Mouse (Mus musculus): ENCODE results near the gene Asap3.

Gene Asap3

DNA sequence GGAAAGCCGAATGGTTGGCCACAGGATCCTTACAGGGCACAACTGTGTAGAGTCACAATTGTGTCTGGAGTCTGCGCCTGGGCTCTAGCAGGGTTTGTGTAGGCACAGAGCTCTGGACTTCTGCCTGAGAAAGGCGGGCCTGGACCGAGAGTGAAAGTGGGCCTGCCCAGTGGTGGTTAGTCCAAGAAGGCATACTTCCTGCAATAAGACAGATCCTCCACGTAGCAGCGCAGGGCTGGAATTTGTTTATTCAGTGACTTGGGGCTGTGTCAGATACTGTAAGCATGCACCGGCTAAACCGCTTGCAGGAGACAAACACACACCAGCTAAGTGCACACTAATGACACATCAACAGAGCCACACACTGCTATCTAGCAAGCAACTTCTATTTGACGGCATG lies 43.6 kb downstream of the Asap3 start:
- no peak for DNase-seq (ENCODE audit: low read depth, low spot score)

DNA sequence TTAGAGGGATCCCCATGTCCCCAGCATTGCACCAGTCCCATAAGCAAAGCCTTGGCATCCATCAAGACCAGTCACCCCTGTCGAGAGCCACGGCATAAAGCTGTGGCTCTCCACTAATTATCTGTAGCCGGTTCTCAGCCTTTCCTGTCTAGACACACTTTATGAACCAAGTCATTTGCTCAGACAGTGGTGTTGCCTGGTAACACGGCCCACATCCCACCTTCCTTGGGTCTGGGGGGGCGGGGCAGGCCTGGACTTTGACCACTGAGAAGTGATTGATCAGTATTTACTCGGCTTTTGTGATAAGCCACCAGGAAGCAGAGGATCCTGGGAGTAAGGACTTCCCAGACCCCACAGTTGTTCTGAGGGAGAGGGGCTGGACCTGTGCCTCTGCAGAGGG lies 49.8 kb downstream of the Asap3 start:
- DNase-seq (ENCODE audit: low read depth, low spot score), result no peak

DNA sequence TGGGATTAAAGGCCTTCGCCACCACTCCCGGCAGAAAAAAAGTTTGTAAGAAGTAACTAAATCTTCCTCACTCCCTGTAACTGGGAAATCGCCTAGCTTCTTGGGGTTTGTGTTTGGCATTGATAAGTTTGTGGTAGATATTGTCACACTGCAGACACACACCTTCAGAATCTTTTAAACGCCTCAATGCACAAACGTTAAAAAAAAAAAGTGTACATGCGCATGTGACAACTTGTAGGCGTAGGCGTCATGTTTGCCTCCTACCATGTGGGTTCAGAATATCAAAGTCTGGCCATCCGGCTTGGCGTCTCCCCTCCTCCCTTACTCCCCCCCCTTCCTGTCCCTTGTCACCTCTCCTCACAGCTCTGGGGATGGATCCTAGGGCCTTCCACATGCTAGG lies 50.5 kb downstream of the Asap3 start:
- DNase-seq (ENCODE audit: low read depth, low spot score), result no peak

DNA sequence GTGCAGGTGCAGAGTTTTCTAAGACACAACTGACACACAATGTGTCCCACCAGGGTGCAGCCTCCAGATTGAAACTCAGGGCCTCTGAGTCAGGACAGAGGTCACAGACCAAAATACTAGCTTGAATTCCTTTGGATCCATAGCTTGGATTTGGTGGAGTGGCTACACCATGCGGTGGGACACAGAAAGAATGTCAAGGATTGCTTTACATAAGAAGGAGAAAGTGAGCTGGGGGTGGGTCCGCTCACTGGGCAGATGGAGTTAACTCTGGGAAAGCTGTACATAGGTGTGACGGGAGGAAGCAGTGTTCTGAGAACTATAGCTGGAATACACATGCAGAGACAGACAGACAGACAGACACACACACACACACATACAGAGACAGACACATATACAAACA lies 53.8 kb downstream of the Asap3 start:
- DNase-seq (ENCODE audit: low read depth, low spot score), result no peak

DNA sequence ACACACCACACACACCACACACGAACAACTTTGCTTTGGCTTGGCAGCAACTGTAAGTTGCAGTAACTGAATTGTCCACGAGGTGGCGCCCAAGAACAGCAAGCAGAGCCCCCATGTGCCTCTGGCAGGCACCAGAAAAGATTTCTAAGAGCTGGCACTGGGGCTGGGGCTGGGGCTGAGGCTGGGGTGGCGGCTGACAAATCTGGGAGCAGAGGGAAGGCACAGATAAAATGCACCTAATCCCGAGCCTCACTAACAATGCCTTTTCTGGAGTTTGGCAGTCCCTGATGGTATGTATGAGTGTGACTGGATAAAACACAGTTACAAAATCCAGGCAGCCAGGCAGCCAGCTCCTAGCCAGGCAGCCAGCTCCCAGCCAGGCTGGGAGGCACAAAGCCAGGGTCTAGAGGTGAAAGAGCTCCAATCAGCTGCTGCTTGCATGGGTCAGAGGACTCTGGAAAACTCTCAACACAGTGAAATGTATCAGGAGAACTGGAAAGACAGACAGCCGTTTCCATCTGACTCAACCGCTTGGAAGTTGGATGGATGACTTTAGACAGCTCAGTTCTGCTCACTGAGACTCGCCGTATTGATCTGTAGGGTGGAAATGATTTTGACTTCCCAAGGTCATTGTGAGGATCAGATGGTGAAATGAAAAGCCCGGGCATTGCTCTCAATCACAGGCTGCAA lies 54.5 kb downstream of the Asap3 start:
- DNase-seq (ENCODE audit: low read depth, low spot score), result peak; percentile 51

DNA sequence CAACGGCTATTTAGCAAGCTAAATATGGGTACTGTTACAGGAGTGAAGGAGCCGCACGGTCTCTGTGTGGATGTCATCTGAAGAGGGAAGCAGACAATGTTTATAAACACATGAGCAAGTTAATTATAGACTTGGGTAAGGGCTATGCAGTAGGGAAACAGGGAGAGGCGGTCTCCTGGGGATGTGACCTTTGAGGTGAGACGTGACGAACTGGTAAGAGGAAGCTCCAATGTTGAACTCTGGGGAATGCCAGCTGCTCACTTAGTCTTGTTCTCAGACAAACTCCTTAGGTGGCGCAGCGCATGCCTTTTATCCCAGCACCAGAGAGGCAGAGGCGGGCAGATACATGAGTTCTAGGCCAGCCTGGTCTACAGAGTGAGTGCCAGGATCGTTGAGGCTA lies 55.7 kb downstream of the Asap3 start:
- DNase-seq (ENCODE audit: low read depth, low spot score), result no peak

DNA sequence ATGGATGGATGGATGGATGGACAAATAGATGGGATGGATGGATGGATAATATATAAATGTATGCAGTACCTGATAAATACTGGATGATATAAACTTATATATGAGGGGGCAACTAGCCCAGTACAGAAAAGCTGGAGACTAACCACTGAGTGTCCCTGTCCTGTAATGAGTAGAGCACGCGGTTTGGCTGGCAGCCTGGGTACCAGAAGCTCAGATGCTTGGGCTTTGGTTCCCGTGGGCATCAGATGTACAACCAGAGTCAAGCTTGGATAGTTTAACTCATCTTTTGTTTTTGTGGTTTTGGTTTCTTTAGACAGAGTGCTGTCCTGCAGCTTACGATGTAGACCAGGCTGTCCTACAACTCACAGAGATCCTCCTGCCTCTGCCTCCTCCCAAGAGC lies 57.4 kb downstream of the Asap3 start:
- DNase-seq (ENCODE audit: low read depth, low spot score), result no peak

DNA sequence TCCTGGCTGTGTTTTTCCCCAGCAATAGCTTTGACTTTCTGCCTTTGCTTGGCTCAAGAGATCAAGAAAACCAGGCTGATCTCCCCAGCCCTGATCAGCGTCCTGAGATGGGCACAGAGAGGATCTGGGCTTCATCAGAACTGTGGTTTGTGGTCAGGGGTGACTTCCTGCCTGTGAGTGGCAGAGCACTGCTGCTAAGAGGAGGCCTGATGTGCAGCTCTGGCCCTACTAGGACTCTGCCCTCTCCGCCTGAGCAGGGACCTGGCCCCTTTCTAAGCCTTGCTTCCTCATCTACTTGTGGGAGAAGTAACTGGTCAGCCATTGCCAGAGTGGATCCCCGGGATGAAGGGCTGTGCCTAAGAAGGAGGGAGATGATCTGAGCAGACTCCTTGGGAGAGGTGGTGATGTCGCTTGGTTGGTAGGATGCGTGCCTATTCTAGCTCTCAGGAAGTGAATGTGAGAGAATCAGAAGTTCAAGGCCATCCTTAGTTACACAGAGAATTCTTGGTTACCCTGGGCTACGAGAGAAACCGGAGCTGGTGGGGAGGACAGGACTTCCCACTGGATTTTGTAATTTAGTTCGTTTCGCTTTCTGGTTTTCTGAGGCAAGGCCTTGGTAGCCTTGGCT lies 60.7 kb downstream of the Asap3 start:
- DNase-seq (ENCODE audit: low read depth, low spot score), result no peak

DNA sequence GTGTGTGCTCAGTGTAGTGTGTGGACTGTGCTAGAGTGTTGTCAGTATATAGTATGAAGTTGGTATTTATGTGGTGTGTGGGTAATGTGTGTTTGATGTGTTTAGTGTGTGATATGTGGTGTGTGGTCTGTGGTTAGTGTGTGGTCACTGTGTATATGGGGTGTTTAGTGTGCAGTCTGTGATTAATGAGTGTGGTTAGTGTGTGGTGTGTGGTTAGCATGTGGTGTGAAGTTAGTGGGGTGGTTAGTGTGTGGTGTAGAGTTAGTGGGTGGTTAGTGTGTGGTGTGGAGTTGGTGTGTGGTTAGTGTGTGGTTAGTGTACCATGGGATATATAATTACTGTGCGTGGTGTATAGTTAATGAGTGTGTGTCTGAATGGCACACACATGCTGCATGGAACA lies 62.7 kb downstream of the Asap3 start:
- DNase-seq (ENCODE audit: low read depth, low spot score), result no peak

DNA sequence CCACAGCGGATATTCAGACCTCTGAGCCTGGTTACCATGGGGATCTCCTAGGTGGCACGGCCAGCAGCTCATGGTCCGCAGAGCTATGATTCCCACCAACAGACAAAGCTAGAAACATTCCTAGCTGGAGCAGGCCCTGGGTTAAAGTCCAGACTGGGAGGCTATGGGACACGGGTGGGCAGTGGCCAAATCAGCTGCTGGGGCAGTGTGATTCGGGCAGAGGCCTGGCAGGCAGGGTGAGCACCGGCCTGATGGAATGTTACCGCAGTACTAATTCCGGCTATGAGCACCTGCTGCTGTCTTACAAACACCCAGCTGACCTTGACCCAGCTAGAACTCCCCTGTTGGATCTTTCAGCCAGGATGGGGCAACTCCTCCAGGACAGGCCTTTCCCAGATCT lies 64.5 kb downstream of the Asap3 start:
- DNase-seq (ENCODE audit: low read depth, low spot score), result no peak

DNA sequence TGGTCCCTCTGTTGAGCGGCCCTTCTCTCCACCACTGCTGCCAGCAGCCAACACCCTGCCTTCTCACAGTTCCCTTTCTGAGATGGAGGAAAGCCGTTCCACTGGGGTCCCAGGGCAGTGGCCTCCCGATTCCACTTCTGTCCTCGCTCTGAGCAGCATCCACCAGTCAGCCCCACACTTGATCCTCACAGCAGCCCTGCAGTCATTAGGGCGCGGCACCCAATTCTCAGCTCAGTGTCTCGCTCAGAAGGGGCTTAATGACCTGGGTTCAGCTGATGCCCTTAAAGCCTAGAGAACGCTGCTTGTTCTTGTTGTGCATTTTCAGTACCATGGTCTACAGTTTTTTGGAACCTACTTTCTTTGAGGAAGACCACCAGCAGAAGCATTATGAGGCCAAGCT lies 74.9 kb downstream of the Asap3 start:
- DNase-seq (ENCODE audit: low read depth, low spot score), result no peak

DNA sequence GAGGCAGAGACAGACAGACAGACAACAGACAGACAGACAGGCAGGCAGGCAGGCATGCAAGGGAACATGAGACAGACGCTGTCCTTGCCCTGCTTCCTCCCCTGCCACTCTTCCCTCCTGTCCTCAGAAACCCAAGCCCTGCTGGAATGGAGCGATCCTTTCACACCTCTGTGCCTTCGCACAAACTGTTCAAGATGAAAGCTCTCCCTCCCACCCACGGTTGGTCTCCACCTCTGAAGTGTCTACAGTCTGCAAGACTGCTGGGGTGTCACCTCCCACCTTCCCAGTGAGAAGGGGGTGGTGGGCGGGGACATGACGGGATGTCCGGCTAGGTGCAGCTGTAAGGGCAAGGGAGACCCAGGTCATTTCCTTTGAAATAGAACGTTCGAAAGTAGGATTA lies 75.4 kb downstream of the Asap3 start:
- peak; percentile 74 for DNase-seq (ENCODE audit: low read depth, low spot score)

DNA sequence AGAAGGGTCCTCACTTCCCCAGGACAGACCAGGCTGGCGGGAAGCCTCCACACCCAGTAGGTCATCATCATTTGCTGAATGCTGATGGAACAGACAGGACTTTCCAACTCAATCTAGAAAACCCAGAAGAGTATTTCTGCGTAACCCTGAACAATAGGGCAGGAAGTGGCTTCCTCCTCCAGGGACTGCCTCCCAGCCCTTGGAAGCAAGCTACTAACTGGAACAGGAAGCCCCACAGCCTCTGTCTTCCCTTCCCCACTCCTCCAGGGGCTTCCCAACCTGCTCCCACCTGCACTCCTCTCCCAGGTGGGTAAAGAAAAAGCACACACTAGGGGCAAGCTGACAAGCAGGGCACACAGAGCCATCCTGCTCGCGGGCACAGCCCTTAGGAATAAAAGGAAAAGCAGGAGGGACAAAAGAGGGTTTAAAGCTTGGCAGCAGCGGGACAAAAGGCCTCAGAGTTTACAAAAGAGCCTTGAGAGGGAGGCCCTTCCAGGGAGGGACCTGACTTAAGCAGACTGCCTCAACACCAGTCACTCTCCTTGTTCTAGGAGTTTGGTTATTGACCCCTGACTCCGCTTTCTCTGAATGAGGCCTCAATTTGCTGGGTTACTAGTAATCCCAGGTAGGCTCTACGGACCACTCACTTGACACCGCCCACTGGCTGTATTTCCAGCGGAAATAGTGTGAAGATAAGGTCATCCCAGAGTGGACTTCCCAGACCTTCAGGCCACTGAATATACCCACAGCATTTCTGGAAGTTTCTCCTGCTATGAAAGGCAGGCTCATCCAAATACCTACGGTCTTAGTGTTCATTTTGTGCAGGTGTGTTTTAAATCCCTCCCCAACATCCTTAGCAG lies 76.7 kb downstream of the Asap3 start:
- DNase-seq (ENCODE audit: low read depth, low spot score), result no peak

DNA sequence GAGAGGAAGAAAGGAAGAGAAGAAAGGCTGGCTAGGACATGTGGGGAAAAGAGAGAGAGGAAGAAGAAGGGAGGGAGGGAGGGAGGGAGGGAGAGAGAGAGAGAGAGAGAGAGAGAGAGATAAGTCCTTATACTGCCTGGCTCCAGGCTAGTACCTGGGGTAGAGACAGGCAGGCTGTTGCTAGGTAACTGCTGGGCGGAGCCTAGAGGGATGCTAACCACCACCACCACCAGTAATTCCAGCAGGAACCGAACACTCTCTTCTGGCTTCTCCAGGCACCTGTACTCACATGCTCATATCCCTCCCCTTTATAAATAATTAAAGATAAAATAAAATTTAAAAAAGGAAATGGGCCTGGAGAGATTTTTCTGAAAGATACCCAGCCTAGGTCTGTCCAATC lies 77.6 kb downstream of the Asap3 start:
- peak; percentile 35 for DNase-seq (ENCODE audit: low read depth, low spot score)

DNA sequence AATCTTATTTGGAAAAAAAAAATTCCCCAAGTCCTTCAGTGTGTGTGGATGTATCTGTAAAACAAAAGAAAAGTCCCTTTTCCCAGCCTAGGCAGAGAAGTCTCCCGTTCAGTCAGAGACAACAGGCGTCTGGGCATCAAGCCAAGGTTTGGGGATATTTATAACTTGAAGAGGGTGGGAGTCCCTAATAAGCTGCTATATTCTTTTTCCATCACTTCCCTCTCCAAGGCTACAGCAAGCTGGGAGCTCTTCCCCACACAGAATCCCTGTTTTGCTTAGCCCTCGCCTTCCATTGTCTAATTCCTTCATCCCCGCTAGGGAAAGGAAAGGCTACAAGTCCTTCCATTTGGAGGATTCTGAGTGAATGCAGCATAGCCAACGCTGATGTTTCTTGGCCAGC lies 78.3 kb downstream of the Asap3 start, which contains the start of gene Zfp46:
TSS of gene Zfp46 (plus strand) at position 229 of the 400 bp plus-strand sequence.
- peak; percentile 93 for DNase-seq (ENCODE audit: low read depth, low spot score)

DNA sequence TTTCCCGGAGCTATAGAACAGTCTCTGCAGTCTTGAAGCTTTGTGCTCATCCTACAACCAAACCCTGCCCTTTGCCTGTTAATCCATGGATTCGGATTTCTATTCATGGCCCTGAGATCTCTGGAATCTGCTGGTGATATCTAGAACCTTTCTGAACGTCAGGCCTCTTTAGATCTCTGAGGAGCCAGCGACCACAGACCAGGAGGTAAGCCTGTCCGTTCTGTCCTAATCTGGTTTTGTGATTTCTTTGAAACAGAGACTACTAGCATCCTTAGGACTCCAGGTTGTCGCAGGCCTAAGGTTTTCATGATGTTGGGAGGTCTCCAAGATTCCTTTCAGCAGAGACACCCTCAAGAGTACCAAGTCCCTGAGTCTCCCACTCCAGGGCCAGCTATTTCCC lies 78.7 kb downstream of the Asap3 start:
- DNase-seq (ENCODE audit: low read depth, low spot score), result peak; percentile 35

DNA sequence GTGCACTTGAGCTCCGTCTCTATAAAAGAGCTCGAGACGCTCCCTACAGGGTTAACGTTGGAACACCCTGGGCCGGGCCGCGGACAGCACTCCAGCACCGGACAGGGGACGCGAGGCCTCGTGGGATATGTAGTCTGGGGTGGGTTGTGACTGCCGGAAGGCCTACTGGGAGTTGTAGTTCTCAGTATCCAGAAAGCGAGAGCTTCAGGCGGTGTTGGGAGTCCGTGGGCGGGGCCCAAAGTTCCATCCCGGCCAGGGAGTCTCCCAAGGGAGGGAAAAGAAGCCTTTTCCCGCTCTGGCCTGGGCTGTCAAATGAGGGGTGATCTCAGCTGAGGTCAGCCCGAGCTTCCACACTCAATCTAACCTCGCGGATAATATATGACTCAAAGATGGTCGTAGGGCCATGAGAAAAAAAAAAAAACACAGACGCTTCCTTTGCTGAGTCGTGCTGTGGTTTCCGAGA lies 79.2 kb downstream of the Asap3 start:
- peak; percentile 97 for DNase-seq (ENCODE audit: low read depth, low spot score)

DNA sequence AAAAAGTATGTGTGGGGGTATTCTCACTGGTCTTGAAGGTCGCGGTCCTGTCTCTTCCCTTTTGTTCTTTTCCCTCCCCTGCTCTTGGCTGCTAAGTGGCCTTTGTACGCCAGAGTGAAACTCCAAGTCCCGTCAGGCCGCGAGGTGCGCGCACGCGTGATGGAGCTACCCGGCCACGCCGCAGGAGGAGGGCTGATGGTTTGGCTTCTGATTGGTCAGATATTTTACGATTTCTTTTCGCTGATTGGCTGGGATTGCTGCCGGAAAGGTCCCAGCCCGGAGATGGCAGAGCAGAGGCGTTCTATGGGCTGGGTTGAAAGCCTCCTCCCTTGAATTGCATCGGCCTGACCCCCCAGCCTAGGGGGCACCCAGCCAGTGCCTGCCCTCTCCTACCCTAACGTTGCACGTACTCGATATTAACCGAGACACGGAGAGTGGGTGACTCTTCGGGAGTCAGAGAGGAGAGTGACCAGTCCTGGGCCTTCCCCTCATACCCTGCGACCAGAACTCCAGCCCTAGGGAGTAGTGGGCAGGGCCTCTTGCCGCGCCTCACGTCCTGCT lies 79.7 kb downstream of the Asap3 start:
- peak; percentile 96 for DNase-seq (ENCODE audit: low read depth, low spot score)

DNA sequence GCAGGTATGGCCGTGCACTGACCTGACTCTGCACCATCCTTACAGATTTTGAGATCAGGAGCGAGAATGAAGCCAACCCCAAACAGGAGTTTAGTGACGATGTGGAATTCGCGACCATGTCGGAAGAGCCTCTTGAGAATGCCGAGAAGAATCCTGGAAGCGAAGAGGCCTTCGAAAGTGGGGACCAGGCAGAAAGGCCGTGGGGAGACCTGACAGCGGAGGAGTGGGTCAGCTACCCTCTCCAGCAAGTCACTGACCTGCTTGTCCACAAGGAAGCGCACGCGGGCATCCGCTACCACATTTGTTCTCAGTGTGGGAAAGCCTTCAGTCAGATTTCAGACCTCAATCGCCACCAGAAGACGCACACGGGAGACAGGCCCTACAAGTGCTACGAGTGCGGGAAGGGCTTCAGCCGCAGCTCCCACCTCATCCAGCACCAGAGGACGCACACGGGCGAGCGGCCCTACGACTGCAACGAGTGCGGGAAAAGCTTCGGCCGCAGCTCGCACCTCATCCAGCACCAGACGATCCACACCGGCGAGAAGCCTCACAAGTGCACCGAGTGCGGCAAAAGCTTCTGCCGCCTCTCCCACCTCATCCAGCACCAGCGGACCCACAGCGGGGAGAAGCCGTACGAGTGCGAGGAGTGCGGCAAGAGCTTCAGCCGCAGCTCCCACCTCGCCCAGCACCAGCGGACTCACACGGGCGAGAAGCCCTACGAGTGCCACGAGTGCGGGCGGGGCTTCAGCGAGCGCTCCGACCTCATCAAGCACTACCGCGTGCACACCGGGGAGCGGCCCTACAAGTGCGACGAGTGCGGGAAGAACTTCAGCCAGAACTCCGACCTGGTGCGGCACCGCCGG lies 84.0 kb downstream of the Asap3 start:
- DNase-seq (ENCODE audit: low read depth, low spot score), result no peak

DNA sequence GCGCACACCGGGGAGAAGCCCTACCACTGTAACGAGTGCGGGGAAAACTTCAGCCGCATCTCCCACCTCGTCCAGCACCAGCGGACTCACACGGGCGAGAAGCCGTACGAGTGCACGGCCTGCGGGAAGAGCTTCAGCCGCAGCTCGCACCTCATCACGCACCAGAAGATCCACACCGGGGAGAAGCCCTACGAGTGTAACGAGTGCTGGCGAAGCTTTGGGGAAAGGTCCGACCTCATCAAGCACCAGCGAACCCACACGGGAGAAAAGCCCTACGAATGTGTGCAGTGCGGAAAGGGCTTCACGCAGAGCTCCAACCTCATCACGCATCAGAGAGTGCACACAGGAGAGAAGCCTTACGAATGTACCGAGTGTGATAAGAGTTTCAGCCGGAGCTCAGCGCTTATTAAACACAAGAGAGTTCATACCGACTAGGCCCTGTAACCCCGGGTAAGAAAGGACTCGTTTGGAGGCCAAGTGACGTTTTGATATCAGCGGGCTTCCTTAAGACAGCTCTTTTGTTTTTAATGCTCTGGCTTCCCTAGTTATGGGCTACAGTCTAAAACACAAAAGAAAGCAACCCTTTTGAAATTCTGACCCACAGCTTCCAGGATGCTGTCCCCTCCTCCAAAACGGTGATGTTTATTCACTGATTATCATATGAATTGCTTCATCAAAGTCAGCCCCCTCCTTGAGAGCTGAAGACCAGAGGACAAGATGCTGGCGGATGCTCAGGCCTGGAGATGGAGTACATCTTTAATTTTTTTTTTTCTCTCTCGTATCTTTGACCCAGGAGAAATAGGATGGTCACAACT lies 84.8 kb downstream of the Asap3 start:
- no peak for DNase-seq (ENCODE audit: low read depth, low spot score)

All from telencephalon, adult 2 months (tissue).